Mouse (Mus musculus) CD8-positive naive resting alpha-beta T cell, adult 2 months (primary cell): ENCODE results near the gene Dhx57.
"Not testable (repeated sequence)": the region's sequence is repeated elsewhere in the genome, so short reads cannot be mapped to it uniquely, and the experiment has no call there.

ENCODE experiments used
- DNase-seq, 2 experiments: peaks; one replicate each; pipeline ENCODE4 v3.0.0; 2022; ENCODE audit warnings: low read depth in 2 of 2, low spot score in 2 of 2

Dhx57 gene

GRCm38 (mm10) chr17:80290074-80290657 lies at the start of gene Dhx57, which contains the start of gene Morn2:
Dhx57 (minus strand) TSS chr17:80290476.
Morn2 (plus strand) TSS chr17:80290203.
- DNase-seq, result peak; percentile 91 to 92

GRCm38 (mm10) chr17:80332386-80332785 lies 42.1 kb upstream of the Dhx57 start:
- peak; percentile 15 to 41 for DNase-seq

GRCm38 (mm10) chr17:80326431-80326830 lies 36.2 kb upstream of the Dhx57 start:
- DNase-seq, result no peak

GRCm38 (mm10) chr17:80325456-80325855 lies 35.2 kb upstream of the Dhx57 start:
- DNase-seq, result no peak

GRCm38 (mm10) chr17:80324521-80324920 lies 34.2 kb upstream of the Dhx57 start:
- DNase-seq, result no peak

- peak; percentile 57 to 64 for DNase-seq
Observed at GRCm38 (mm10) chr17:80323658-80324057, 33.4 kb upstream of the Dhx57 start.

GRCm38 (mm10) chr17:80323015-80323414 lies 32.7 kb upstream of the Dhx57 start:
- no peak for DNase-seq

- no peak for DNase-seq
Observed at GRCm38 (mm10) chr17:80322228-80322627, 32.0 kb upstream of the Dhx57 start.

- DNase-seq, result no peak
Observed at GRCm38 (mm10) chr17:80312405-80312804, 22.1 kb upstream of the Dhx57 start.

GRCm38 (mm10) chr17:80311761-80312160 lies 21.5 kb upstream of the Dhx57 start:
- DNase-seq, result no peak

GRCm38 (mm10) chr17:80307251-80307650 lies 17.0 kb upstream of the Dhx57 start, which contains the start of gene Arhgef33:
Arhgef33 (plus strand) TSS chr17:80307407.
- no peak for DNase-seq

GRCm38 (mm10) chr17:80298844-80299243 lies 8.6 kb upstream of the Dhx57 start:
- no peak for DNase-seq

GRCm38 (mm10) chr17:80295258-80295657 lies 5.0 kb upstream of the Dhx57 start:
- DNase-seq, result no peak

- DNase-seq, result peak in 1 of 2 experiments; percentile 53
Observed at GRCm38 (mm10) chr17:80291148-80291547, 872 bp upstream of the Dhx57 start.

- DNase-seq, result no peak
Observed at GRCm38 (mm10) chr17:80289280-80290073, 799 bp downstream of the Dhx57 start.

GRCm38 (mm10) chr17:80288012-80288411 lies 2.3 kb downstream of the Dhx57 start:
- no peak for DNase-seq

- DNase-seq, result no peak
Observed at GRCm38 (mm10) chr17:80284446-80284845, 5.8 kb downstream of the Dhx57 start.

- DNase-seq, result no peak
Observed at GRCm38 (mm10) chr17:80279340-80280070, 10.8 kb downstream of the Dhx57 start.

GRCm38 (mm10) chr17:80278255-80278654 lies 12.0 kb downstream of the Dhx57 start:
- no peak for DNase-seq

GRCm38 (mm10) chr17:80270622-80271021 lies 19.7 kb downstream of the Dhx57 start:
- not testable (repeated sequence) for DNase-seq

- DNase-seq, result no peak
Observed at GRCm38 (mm10) chr17:80268151-80268550, 22.1 kb downstream of the Dhx57 start.

- no peak for DNase-seq
Observed at GRCm38 (mm10) chr17:80267065-80267464, 23.2 kb downstream of the Dhx57 start.
